Mouse (Mus musculus) central nervous system, embryonic 14 days (tissue): ENCODE results near the gene Gm382. TPM values are rescaled to one million over a fixed set of nuclear protein-coding genes. Genes with fewer than 3 reads are reported as not detected.

Source experiments
- polyA plus RNA-seq: library from polyadenylated mRNA; depleted of rRNA; stranded (reverse); fragments of >200 nt; gene quantifications from 2 replicates; pipeline ENCODE4 v1.2.3, GENCODE M21; 2012; rRNA removed

Gm382 gene
- not detected in 2 replicates for polyA plus RNA-seq

GRCm38 (mm10) chrX:127039672-127040071 is at the start of gene Gm382:
TSS of gene Gm382 (plus strand) at chrX:127039972.

Other genes starting within 250 kb of the Gm382 start
- not detected in 2 replicates for gene 4932411N23Rik, start 224.1 kb upstream of the Gm382 start, polyA plus RNA-seq